Mouse (Mus musculus) neural tube, embryonic 15.5 days (tissue): ENCODE measurements around the gene Elovl5. TPM values are rescaled to one million over a fixed set of nuclear protein-coding genes. Genes with fewer than 3 reads are reported as not detected.
"Not testable (repeated sequence)": the region's sequence is repeated elsewhere in the genome, so short reads cannot be mapped to it uniquely, and the experiment has no call there.

Experiments
- ATAC-seq: fragments of 200-750 bp; cut with Nextera tagmentation; 2 replicates; pipeline ENCODE4 v1.8.0; 2017; ENCODE audit warnings: mild to moderate bottlenecking, moderate TSS enrichment, moderate library complexity; ENCODE audit not compliant: low FRiP score
- H3K27ac ChIP-seq: fragments of 300-500 bp; sonication (generic); replicated peaks from 2 replicates; pipeline ENCODE4 v1.5.1; 2015; ENCODE audit warnings: mild to moderate bottlenecking, inconsistent platforms
- H3K27me3 ChIP-seq: fragments of 300-500 bp; sonication (generic); replicated peaks from 2 replicates; pipeline ENCODE4 v1.6.1; 2015; ENCODE audit warnings: inconsistent platforms
- H3K36me3 ChIP-seq: fragments of 300-500 bp; sonication (generic); 2 replicates; pipeline ENCODE4 v1.6.1; 2015; ENCODE audit warnings: inconsistent platforms
- H3K4me1 ChIP-seq: fragments of 300-500 bp; sonication (generic); 2 replicates; pipeline ENCODE4 v1.6.1; 2015; ENCODE audit warnings: inconsistent platforms
- H3K4me2 ChIP-seq: fragments of 300-500 bp; sonication (generic); 2 replicates; pipeline ENCODE4 v1.6.1; 2015; ENCODE audit warnings: inconsistent platforms, mild to moderate bottlenecking, moderate library complexity
- H3K4me3 ChIP-seq: fragments of 300-500 bp; sonication (generic); replicated peaks from 2 replicates; pipeline ENCODE4 v1.5.1; 2015; ENCODE audit warnings: mild to moderate bottlenecking, inconsistent platforms
- H3K9ac ChIP-seq: fragments of 300-500 bp; sonication (generic); replicated peaks from 2 replicates; pipeline ENCODE4 v1.6.1; 2015; ENCODE audit warnings: mild to moderate bottlenecking, inconsistent platforms
- H3K9me3 ChIP-seq: fragments of 300-500 bp; sonication (generic); replicated peaks from 2 replicates; pipeline ENCODE4 v1.6.1; 2016; ENCODE audit warnings: inconsistent platforms
- WGBS: fragments of 180-500 bp; shearing (Covaris S2); methylation state at CpG from one replicate; pipeline ENCODE4 v1.1.7; 2015; ENCODE audit warnings: mixed read lengths; 5-methylcytosine and 5-hydroxymethylcytosine counted together
- polyA plus RNA-seq: library from polyadenylated mRNA; unstranded; fragments of >200 nt; fragmentation: Nextera tagmentation; extraction: Ambion mirVana; gene quantifications from 2 replicates; pipeline ENCODE4 v1.2.1, GENCODE M21; 2015

Gene Elovl5
- polyA plus RNA-seq, 1 experiment from 2014 or later, result 61.8 TPM

GRCm38 (mm10) chr9:77983521-77983920 lies 66.4 kb downstream of the Elovl5 start:
- ATAC-seq, result no peak
- H3K4me2 ChIP-seq, result no peak overlapping the region
- peaks cover 38% of the 10 kb centered on the region for H3K36me3 ChIP-seq
- no peaks in the 10 kb centered on the region for H3K4me1 ChIP-seq
- H3K9me3 ChIP-seq, result no peaks in the 10 kb centered on the region
- no peak overlapping the region for H3K27ac ChIP-seq
- no peak overlapping the region for H3K9ac ChIP-seq
- WGBS, result 91% methylated on average over 6 of the region's 6 CpGs
- no peaks in the 10 kb centered on the region for H3K27me3 ChIP-seq
- no peak overlapping the region for H3K4me3 ChIP-seq

- Histone ChIP-seq H3K27ac (no peak overlapping the region), H3K9me3 (no peaks in the 10 kb centered on the region), H3K4me1 (no peaks in the 10 kb centered on the region), H3K9ac (no peak overlapping the region), H3K4me3 (no peak overlapping the region), H3K27me3 (no peaks in the 10 kb centered on the region), H3K4me2 (no peak overlapping the region), H3K36me3 (peaks cover 19% of the 10 kb centered on the region)
- ATAC-seq, result no peak
- 72% methylated on average over 8 of the region's 8 CpGs for WGBS
Observed at GRCm38 (mm10) chr9:77986153-77986795, 69.1 kb downstream of the Elovl5 start.

- Histone ChIP-seq H3K27ac (no peak overlapping the region), H3K4me2 (no peak overlapping the region), H3K9me3 (no peaks in the 10 kb centered on the region), H3K4me1 (no peaks in the 10 kb centered on the region), H3K9ac (no peak overlapping the region), H3K4me3 (no peak overlapping the region), H3K27me3 (no peaks in the 10 kb centered on the region), H3K36me3 (no peaks in the 10 kb centered on the region)
- ATAC-seq, result no peak
- WGBS, result 72% methylated on average over 8 of the region's 8 CpGs
Observed at GRCm38 (mm10) chr9:77989626-77990025, 72.5 kb downstream of the Elovl5 start.

GRCm38 (mm10) chr9:77990278-77990677 lies 73.1 kb downstream of the Elovl5 start:
- no peak overlapping the region for H3K4me3 ChIP-seq
- H3K4me1 ChIP-seq, result no peaks in the 10 kb centered on the region
- no peak overlapping the region for H3K27ac ChIP-seq
- no peaks in the 10 kb centered on the region for H3K36me3 ChIP-seq
- H3K9ac ChIP-seq, result no peak overlapping the region
- 75% methylated on average over 8 of the region's 8 CpGs for WGBS
- no peaks in the 10 kb centered on the region for H3K27me3 ChIP-seq
- H3K9me3 ChIP-seq, result no peaks in the 10 kb centered on the region
- ATAC-seq, result no peak
- H3K4me2 ChIP-seq, result no peak overlapping the region

GRCm38 (mm10) chr9:77991650-77992049 lies 74.5 kb downstream of the Elovl5 start:
- Histone ChIP-seq H3K36me3 (no peaks in the 10 kb centered on the region), H3K27ac (no peak overlapping the region), H3K4me1 (no peaks in the 10 kb centered on the region), H3K9me3 (no peaks in the 10 kb centered on the region), H3K4me3 (no peak overlapping the region), H3K9ac (no peak overlapping the region), H3K27me3 (no peaks in the 10 kb centered on the region), H3K4me2 (no peak overlapping the region)
- WGBS, result 93% methylated on average over 4 of the region's 4 CpGs
- no peak for ATAC-seq

- no peaks in the 10 kb centered on the region for H3K36me3 ChIP-seq
- H3K9ac ChIP-seq, result no peak overlapping the region
- no peaks in the 10 kb centered on the region for H3K9me3 ChIP-seq
- 96% methylated on average over 6 of the region's 6 CpGs for WGBS
- no peaks in the 10 kb centered on the region for H3K4me1 ChIP-seq
- no peak overlapping the region for H3K4me3 ChIP-seq
- no peak overlapping the region for H3K27ac ChIP-seq
- no peak overlapping the region for H3K4me2 ChIP-seq
- ATAC-seq, result no peak
- no peaks in the 10 kb centered on the region for H3K27me3 ChIP-seq
Observed at GRCm38 (mm10) chr9:77992276-77992675, 75.1 kb downstream of the Elovl5 start.

GRCm38 (mm10) chr9:77993101-77993500 lies 75.9 kb downstream of the Elovl5 start:
- Histone ChIP-seq H3K4me1 (no peaks in the 10 kb centered on the region), H3K4me3 (no peak overlapping the region), H3K9ac (no peak overlapping the region), H3K27me3 (no peaks in the 10 kb centered on the region), H3K36me3 (no peaks in the 10 kb centered on the region), H3K4me2 (no peak overlapping the region), H3K27ac (no peak overlapping the region), H3K9me3 (no peaks in the 10 kb centered on the region)
- no peak for ATAC-seq
- 89% methylated on average over 1 of the region's 1 CpGs for WGBS

GRCm38 (mm10) chr9:77993538-77994255 lies 76.5 kb downstream of the Elovl5 start:
- H3K4me2 ChIP-seq, H3K9me3 ChIP-seq, H3K27ac ChIP-seq, ATAC-seq, H3K4me1 ChIP-seq, H3K4me3 ChIP-seq, H3K9ac ChIP-seq, H3K27me3 ChIP-seq, H3K36me3 ChIP-seq: not testable (repeated sequence)
- 98% methylated on average over 2 of the region's 2 CpGs for WGBS

- Histone ChIP-seq H3K4me2 (no peak overlapping the region), H3K9ac (no peak overlapping the region), H3K9me3 (no peaks in the 10 kb centered on the region), H3K27ac (no peak overlapping the region), H3K36me3 (no peaks in the 10 kb centered on the region), H3K4me1 (no peaks in the 10 kb centered on the region), H3K27me3 (no peaks in the 10 kb centered on the region), H3K4me3 (no peak overlapping the region)
- no peak for ATAC-seq
- WGBS, result 80% methylated on average over 9 of the region's 9 CpGs
Observed at GRCm38 (mm10) chr9:77995235-77995634, 78.1 kb downstream of the Elovl5 start.

GRCm38 (mm10) chr9:78000586-78001500 lies 83.7 kb downstream of the Elovl5 start:
- Histone ChIP-seq H3K4me3 (no peak overlapping the region), H3K9me3 (no peaks in the 10 kb centered on the region), H3K36me3 (no peaks in the 10 kb centered on the region), H3K4me1 (no peaks in the 10 kb centered on the region), H3K4me2 (no peak overlapping the region), H3K27ac (no peak overlapping the region), H3K27me3 (no peaks in the 10 kb centered on the region), H3K9ac (no peak overlapping the region)
- no peak for ATAC-seq
- WGBS, result 91% methylated on average over 7 of the region's 7 CpGs

GRCm38 (mm10) chr9:78003278-78003677 lies 86.1 kb downstream of the Elovl5 start:
- WGBS, result 79% methylated on average over 2 of the region's 2 CpGs
- no peaks in the 10 kb centered on the region for H3K9me3 ChIP-seq
- peaks cover 3% of the 10 kb centered on the region; the same call in 1 of the 2 replicates for H3K4me1 ChIP-seq
- no peak overlapping the region for H3K4me2 ChIP-seq
- no peaks in the 10 kb centered on the region for H3K36me3 ChIP-seq
- no peak overlapping the region for H3K4me3 ChIP-seq
- H3K27me3 ChIP-seq, result no peaks in the 10 kb centered on the region
- H3K27ac ChIP-seq, result no peak overlapping the region
- no peak overlapping the region for H3K9ac ChIP-seq
- no peak for ATAC-seq
